Comparison of ENCODE assay signal across 7 mouse cellular contexts in the genomic region with DNA sequence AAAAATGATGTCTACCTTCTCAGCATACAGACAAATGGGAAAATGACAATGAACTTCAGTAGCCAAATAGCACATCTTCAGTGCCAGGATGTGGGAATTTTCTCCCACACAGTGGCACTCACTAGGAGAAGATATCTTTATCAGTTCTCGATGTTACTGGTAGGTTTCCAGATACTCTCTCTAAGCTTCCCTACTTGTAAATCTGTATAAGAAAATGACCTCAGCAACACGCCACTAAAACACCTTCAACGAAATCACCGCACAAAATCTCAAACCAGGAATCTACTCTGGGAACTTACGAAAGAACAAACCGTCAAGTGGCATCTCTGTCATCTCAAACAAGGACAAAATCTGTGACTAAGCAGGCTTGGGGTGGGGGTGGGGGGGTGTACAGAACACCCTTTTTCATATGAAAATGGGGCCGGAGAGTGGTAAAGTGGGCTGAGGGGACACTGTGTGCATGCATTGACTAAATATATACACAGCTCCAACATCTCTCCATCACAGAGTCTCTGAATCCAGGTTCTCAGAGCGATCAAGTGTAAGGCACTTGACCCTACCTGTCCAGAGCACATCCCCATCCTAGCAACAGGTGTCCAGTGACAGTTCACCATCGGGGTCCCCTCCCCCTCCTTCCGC.
A peak's percentile ranks its signal among the peaks of the same experiment; 100 is the strongest.
DNase-seq lines count a peak whose midpoint lies in the region; ATAC-seq lines count a peak whose summit lies in the region.

No protein-coding gene starts in this region.

- DNase-seq in limb, embryonic 11.5 days (ENCODE audit: low spot score) = peak; percentile 4
- DNase-seq in kidney, adult 9 months = no peak
- no peak for DNase-seq in cerebellum, adult 8-10 months

- H3K9ac ChIP-seq in embryonic facial prominence, embryonic 15.5 days = peak overlapping the region; percentile 94
- peak overlapping the region; percentile 88 for H3K9ac ChIP-seq in limb, embryonic 11.5 days (ENCODE audit: low read length)
- peak overlapping the region; percentile 69 for H3K9ac ChIP-seq in stomach, embryonic 14.5 days (replicated peaks; ENCODE audit: low read depth, low read length)

- peak overlapping the region; percentile 87 for H3K4me2 ChIP-seq in embryonic facial prominence, embryonic 15.5 days (replicated peaks)
- H3K4me2 ChIP-seq in limb, embryonic 11.5 days (ENCODE audit: low read depth, severe bottlenecking) = peak overlapping the region; percentile 95
- peak overlapping the region; percentile 93 for H3K4me2 ChIP-seq in stomach, embryonic 14.5 days (replicated peaks; ENCODE audit: low read depth, low read length)

- no peaks in the 10 kb centered on the region for H3K27me3 ChIP-seq in megakaryocyte, embryonic 14.5 days (replicated peaks)
- no peaks in the 10 kb centered on the region for H3K27me3 ChIP-seq in embryonic facial prominence, embryonic 15.5 days
- H3K27me3 ChIP-seq in limb, embryonic 11.5 days (ENCODE audit: control insufficient read depth, insufficient read depth, low read length) = no peaks in the 10 kb centered on the region
- H3K27me3 ChIP-seq in stomach, embryonic 14.5 days (ENCODE audit: control insufficient read depth, insufficient read depth, low read length) = no peaks in the 10 kb centered on the region

- no peaks in the 10 kb centered on the region for H3K9me3 ChIP-seq in megakaryocyte, embryonic 14.5 days
- H3K9me3 ChIP-seq in embryonic facial prominence, embryonic 15.5 days (replicated peaks) = no peaks in the 10 kb centered on the region
- H3K9me3 ChIP-seq in limb, embryonic 11.5 days (ENCODE audit: control insufficient read depth, low read length) = no peaks in the 10 kb centered on the region
- H3K9me3 ChIP-seq in stomach, embryonic 14.5 days (ENCODE audit: control insufficient read depth, low read depth, low read length) = no peaks in the 10 kb centered on the region

- H3K4me3 ChIP-seq in megakaryocyte, embryonic 14.5 days (replicated peaks) = peak overlapping the region; percentile 99
- peak overlapping the region; percentile 94 for H3K4me3 ChIP-seq in embryonic facial prominence, embryonic 15.5 days (replicated peaks)
- peak overlapping the region; percentile 93 for H3K4me3 ChIP-seq in limb, embryonic 11.5 days (ENCODE audit: low read depth, low read length)
- H3K4me3 ChIP-seq in stomach, embryonic 14.5 days (ENCODE audit: low read depth, low read length) = peak overlapping the region; percentile 98

- H3K4me1 ChIP-seq in megakaryocyte, embryonic 14.5 days = peaks cover 39% of the 10 kb centered on the region
- peaks cover 13% of the 10 kb centered on the region for H3K4me1 ChIP-seq in embryonic facial prominence, embryonic 15.5 days
- H3K4me1 ChIP-seq in limb, embryonic 11.5 days (ENCODE audit: control insufficient read depth, insufficient read depth, low read length) = peaks cover 7% of the 10 kb centered on the region
- peaks cover 13% of the 10 kb centered on the region; the same call in 1 of the 2 replicates for H3K4me1 ChIP-seq in stomach, embryonic 14.5 days (ENCODE audit: control insufficient read depth, insufficient read depth, low read length)

- H3K27ac ChIP-seq in embryonic facial prominence, embryonic 15.5 days (replicated peaks) = no peak overlapping the region
- H3K27ac ChIP-seq in limb, embryonic 11.5 days (replicated peaks; ENCODE audit: low read depth, low read length) = no peak overlapping the region; the same call in 1 of the 2 replicates
- peak overlapping the region; percentile 66; the same call in 1 of the 2 replicates for H3K27ac ChIP-seq in stomach, embryonic 14.5 days (ENCODE audit: low read length)

- no peak; the same call in 1 of the 2 replicates for ATAC-seq in megakaryocyte, adult 5-6 weeks (ENCODE audit: poor library complexity, severe bottlenecking)
- ATAC-seq in embryonic facial prominence, embryonic 15.5 days (ENCODE audit: insufficient number of reproducible peaks, low FRiP score, low TSS enrichment, low read depth) = no peak
- peak; percentile 31; the same call in 1 of the 2 replicates for ATAC-seq in limb, embryonic 11.5 days (ENCODE audit: insufficient number of reproducible peaks, low FRiP score, low TSS enrichment, low read depth)
- ATAC-seq in stomach, embryonic 14.5 days (ENCODE audit: insufficient number of reproducible peaks, insufficient read depth, low FRiP score, low read depth) = peak; percentile 30

- peaks cover 4% of the 10 kb centered on the region for H3K36me3 ChIP-seq in megakaryocyte, embryonic 14.5 days (replicated peaks; ENCODE audit: low read length)
- no peaks in the 10 kb centered on the region for H3K36me3 ChIP-seq in embryonic facial prominence, embryonic 15.5 days
- H3K36me3 ChIP-seq in limb, embryonic 11.5 days (ENCODE audit: control insufficient read depth, insufficient read depth, low read length) = no peaks in the 10 kb centered on the region
- no peaks in the 10 kb centered on the region for H3K36me3 ChIP-seq in stomach, embryonic 14.5 days (ENCODE audit: control insufficient read depth, insufficient read depth, low read length)

- WGBS in embryonic facial prominence, embryonic 15.5 days = 32% methylated on average over 10 of the region's 10 CpGs
- 57% methylated on average over 10 of the region's 10 CpGs for WGBS in limb, embryonic 11.5 days
- 36% methylated on average over 10 of the region's 10 CpGs for WGBS in stomach, embryonic 14.5 days

Comparison
In these comparisons a context has a peak if more than half of its experiments do, and no peak if none do; other contexts are left out.
1. ATAC-seq: peak in limb, embryonic 11.5 days (single experiment) and stomach, embryonic 14.5 days (single experiment); none in megakaryocyte, adult 5-6 weeks (single experiment) and embryonic facial prominence, embryonic 15.5 days (single experiment).
2. Peak in every context shown above with its lines, with median percentiles within 50 percentile points of each other: H3K4me3 ChIP-seq, H3K4me2 ChIP-seq and H3K9ac ChIP-seq.